Mouse (Mus musculus): ENCODE measurements at regions not wholly inside any gene's neighbourhood (a gene's known extent, or its start where the extent isn't known, plus 50 kb on each side); places are given as distances from the start of the nearest gene placed in this dataset.
A peak's percentile ranks its signal among the peaks of the same experiment; 100 is the strongest.

DNA sequence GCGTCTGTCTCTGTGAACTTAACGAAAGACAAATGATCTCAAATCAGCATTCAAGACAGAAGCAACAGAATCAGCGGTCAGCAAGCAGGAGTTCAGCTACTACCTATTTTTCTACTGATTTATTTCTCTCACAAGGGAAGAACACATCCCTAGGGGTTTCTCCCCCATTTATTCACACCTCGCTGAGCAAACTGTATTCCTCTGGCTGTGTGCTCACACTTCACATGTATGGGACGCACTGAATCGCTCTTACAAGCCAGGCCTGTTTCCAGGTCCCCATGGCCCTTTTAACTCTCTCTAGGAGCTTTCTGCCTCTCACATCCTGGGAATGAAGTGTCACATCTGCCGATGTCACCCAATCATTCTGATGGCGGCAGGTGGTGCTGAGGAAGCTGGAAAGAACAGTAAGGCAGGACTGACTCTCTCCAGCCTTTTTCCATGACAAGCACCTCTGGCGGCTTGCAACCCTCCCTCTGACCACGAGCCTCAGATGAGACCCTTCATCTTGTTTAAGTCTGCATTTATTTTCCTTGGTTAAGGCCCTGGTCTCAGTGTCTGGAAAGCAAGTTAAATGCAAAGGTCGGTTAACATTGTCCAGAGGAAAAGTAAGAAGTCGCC lies 350.3 kb downstream of the 1500009L16Rik start:
- Histone ChIP-seq H3K9ac (ENCODE audit: low read length) (no peak overlapping the region), H3K4me1 (ENCODE audit: control insufficient read depth, insufficient read depth, low read length) (no peaks in the 10 kb centered on the region), H3K4me3 (ENCODE audit: low read depth, low read length) (no peak overlapping the region), H3K27ac (ENCODE audit: low read depth, low read length) (no peak overlapping the region), H3K36me3 (ENCODE audit: control insufficient read depth, insufficient read depth, low read length) (no peaks in the 10 kb centered on the region), H3K27me3 (replicated peaks; ENCODE audit: control insufficient read depth, insufficient read depth, low read length) (no peaks in the 10 kb centered on the region), H3K4me2 (ENCODE audit: low read length) (no peak overlapping the region), H3K9me3 (replicated peaks; ENCODE audit: control insufficient read depth, low read length) (0 out of 2 replicates have a peak, but pooled peaks cover 2% of the 10 kb centered on the region)
- WGBS: 35% methylated on average over 12 of the region's 12 CpGs
- DNase-seq (ENCODE audit: low spot score) (peak; percentile 67), ATAC-seq (no peak)

DNA sequence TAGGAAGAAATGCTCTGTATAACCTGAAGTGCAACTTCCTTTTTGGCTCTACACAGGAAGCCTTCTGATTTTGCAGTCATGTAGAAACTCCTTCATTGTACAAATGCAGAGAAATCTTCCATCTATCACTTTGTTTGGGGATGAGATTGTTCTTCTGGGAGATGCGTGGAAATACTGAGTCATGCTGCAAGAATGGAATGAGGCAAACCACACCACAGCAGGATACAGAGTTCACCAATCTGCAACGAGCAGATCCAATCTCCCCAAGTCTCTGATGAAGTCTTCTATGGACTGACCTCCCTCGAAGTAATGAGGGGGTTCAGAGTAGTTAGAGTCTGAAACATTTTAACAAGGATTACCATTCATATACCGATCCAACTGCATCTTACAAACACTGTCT lies 352.9 kb downstream of the 1500009L16Rik start:
- Histone ChIP-seq H3K27me3 (replicated peaks; ENCODE audit: control insufficient read depth, insufficient read depth, low read length) (no peaks in the 10 kb centered on the region), H3K27ac (ENCODE audit: low read depth, low read length) (no peak overlapping the region), H3K4me1 (ENCODE audit: control insufficient read depth, insufficient read depth, low read length) (no peaks in the 10 kb centered on the region), H3K9me3 (replicated peaks; ENCODE audit: control insufficient read depth, low read length) (0 out of 2 replicates have a peak, but pooled peaks cover 2% of the 10 kb centered on the region), H3K9ac (ENCODE audit: low read length) (no peak overlapping the region), H3K4me3 (ENCODE audit: low read depth, low read length) (no peak overlapping the region), H3K36me3 (ENCODE audit: control insufficient read depth, insufficient read depth, low read length) (no peaks in the 10 kb centered on the region), H3K4me2 (ENCODE audit: low read length) (no peak overlapping the region)
- WGBS: 80% methylated on average over 4 of the region's 4 CpGs
- ATAC-seq: no peak
- no peak for DNase-seq (ENCODE audit: low spot score)

DNA sequence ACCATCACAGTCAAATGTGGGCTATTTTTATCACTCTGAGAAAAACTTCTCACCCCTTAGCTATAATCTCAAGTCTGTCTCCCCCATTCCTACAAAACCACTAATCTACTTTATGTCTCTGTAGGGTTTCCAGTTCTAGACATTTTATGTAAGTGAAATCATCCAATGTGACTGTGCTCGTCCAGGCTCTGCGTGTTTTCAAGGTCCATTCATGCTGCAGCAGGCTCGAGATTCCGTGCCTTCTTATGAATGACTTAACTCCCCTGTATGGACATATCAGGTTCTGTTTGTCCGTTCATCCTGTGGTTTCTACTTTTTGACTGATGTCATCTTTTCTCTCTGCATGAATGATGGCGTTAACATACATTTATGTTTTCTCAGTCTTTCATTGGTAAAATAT lies 357.6 kb downstream of the 1500009L16Rik start:
- WGBS: 86% methylated on average over 6 of the region's 6 CpGs
- ATAC-seq (no peak), DNase-seq (ENCODE audit: low spot score) (no peak)
- Histone ChIP-seq H3K27me3 (replicated peaks; ENCODE audit: control insufficient read depth, insufficient read depth, low read length) (no peaks in the 10 kb centered on the region), H3K4me2 (ENCODE audit: low read length) (no peak overlapping the region), H3K36me3 (ENCODE audit: control insufficient read depth, insufficient read depth, low read length) (no peaks in the 10 kb centered on the region), H3K4me1 (ENCODE audit: control insufficient read depth, insufficient read depth, low read length) (no peaks in the 10 kb centered on the region), H3K27ac (ENCODE audit: low read depth, low read length) (no peak overlapping the region), H3K9ac (ENCODE audit: low read length) (no peak overlapping the region), H3K9me3 (replicated peaks; ENCODE audit: control insufficient read depth, low read length) (0 out of 2 replicates have a peak, but pooled peaks cover 2% of the 10 kb centered on the region), H3K4me3 (ENCODE audit: low read depth, low read length) (no peak overlapping the region)

DNA sequence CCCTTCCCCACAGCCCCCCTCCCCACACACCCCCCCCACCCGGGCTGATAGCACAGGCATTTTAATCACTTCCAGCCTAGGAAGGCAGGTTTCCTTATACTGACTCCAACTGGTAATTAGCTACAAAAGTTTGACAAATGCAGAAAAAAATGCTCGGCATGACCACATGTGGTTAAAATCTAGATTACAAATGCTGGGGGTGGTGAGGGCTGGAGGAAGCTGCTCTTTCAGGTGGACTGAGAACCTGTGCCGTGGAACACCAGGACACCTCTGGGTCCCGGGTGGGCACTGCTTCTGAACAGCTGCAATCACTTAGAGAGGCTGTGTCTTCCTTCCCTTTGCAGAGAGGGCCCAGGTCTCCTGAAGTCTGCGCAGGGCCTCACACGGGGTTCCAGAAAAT lies 358.7 kb downstream of the Nuak1 start:
- H3K4me3 ChIP-seq (ENCODE audit: low read depth, low read length): no peak overlapping the region
- 63% methylated on average over 6 of the region's 6 CpGs for WGBS
- H3K27ac ChIP-seq (ENCODE audit: low read depth, low read length): no peak overlapping the region
- no peaks in the 10 kb centered on the region for H3K4me1 ChIP-seq (ENCODE audit: control insufficient read depth, insufficient read depth, low read length)
- H3K9ac ChIP-seq (ENCODE audit: low read length): no peak overlapping the region
- no peaks in the 10 kb centered on the region for H3K27me3 ChIP-seq (replicated peaks; ENCODE audit: control insufficient read depth, insufficient read depth, low read length)
- H3K4me2 ChIP-seq (ENCODE audit: low read length): no peak overlapping the region
- H3K9me3 ChIP-seq (replicated peaks; ENCODE audit: control insufficient read depth, low read length): 0 out of 2 replicates have a peak, but pooled peaks cover 2% of the 10 kb centered on the region
- ATAC-seq: no peak
- no peak for DNase-seq (ENCODE audit: low spot score)
- no peaks in the 10 kb centered on the region for H3K36me3 ChIP-seq (ENCODE audit: control insufficient read depth, insufficient read depth, low read length)

DNA sequence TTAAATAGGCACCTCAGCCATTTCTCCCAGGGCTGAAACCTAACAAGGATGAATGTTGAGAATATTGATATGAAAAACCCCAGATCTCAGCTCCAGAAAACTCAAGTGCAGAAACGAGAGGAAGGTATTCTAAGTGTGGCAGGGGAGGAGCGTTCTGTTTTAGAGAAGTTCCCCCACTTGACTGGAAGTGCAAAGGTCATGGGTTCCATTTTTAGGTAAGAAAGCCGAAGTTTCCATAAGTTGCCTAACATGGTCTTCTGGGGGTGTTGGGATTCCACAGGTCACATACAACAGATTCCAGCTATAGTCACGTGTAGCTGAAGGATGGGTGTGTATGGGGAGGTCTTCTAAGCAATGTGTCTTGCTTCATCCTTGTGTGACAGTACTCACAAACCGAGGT lies 352.9 kb downstream of the Nuak1 start:
- no peaks in the 10 kb centered on the region for H3K4me1 ChIP-seq (ENCODE audit: control insufficient read depth, insufficient read depth, low read length)
- no peaks in the 10 kb centered on the region for H3K9me3 ChIP-seq (replicated peaks; ENCODE audit: control insufficient read depth, low read length)
- no peak overlapping the region for H3K4me2 ChIP-seq (ENCODE audit: low read length)
- 84% methylated on average over 5 of the region's 5 CpGs for WGBS
- no peak overlapping the region for H3K9ac ChIP-seq (ENCODE audit: low read length)
- no peak for DNase-seq (ENCODE audit: low spot score)
- ATAC-seq: no peak
- H3K27ac ChIP-seq (ENCODE audit: low read depth, low read length): no peak overlapping the region
- H3K27me3 ChIP-seq (replicated peaks; ENCODE audit: control insufficient read depth, insufficient read depth, low read length): no peaks in the 10 kb centered on the region
- H3K4me3 ChIP-seq (ENCODE audit: low read depth, low read length): no peak overlapping the region
- H3K36me3 ChIP-seq (ENCODE audit: control insufficient read depth, insufficient read depth, low read length): no peaks in the 10 kb centered on the region

DNA sequence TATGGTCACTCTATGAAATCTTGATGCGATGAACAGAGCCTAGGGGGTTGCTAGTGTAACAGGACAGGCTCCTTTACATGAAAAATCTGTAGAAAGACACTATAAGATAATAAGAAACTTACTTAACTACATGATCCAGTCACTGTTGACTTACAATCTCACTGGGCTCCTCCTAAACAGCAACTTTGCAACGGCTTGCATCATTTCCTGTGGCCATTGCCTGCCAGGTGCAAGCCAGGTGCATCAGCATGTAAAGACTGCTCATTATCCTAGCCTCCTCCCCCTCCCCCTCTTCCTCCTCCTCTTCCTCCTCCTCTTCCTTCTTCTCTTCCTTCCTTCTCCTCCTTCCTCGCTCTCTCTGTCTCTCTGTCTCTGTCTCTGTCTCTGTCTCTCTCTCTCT lies 352.5 kb downstream of the Nuak1 start:
- no peaks in the 10 kb centered on the region for H3K36me3 ChIP-seq (ENCODE audit: control insufficient read depth, insufficient read depth, low read length)
- H3K9ac ChIP-seq (ENCODE audit: low read length): no peak overlapping the region
- WGBS: 89% methylated on average over 3 of the region's 3 CpGs
- H3K27me3 ChIP-seq (replicated peaks; ENCODE audit: control insufficient read depth, insufficient read depth, low read length): no peaks in the 10 kb centered on the region
- no peaks in the 10 kb centered on the region for H3K4me1 ChIP-seq (ENCODE audit: control insufficient read depth, insufficient read depth, low read length)
- H3K4me2 ChIP-seq (ENCODE audit: low read length): no peak overlapping the region
- no peak overlapping the region for H3K4me3 ChIP-seq (ENCODE audit: low read depth, low read length)
- no peaks in the 10 kb centered on the region for H3K9me3 ChIP-seq (replicated peaks; ENCODE audit: control insufficient read depth, low read length)
- H3K27ac ChIP-seq (ENCODE audit: low read depth, low read length): no peak overlapping the region
- DNase-seq (ENCODE audit: low spot score): no peak
- ATAC-seq: no peak

DNA sequence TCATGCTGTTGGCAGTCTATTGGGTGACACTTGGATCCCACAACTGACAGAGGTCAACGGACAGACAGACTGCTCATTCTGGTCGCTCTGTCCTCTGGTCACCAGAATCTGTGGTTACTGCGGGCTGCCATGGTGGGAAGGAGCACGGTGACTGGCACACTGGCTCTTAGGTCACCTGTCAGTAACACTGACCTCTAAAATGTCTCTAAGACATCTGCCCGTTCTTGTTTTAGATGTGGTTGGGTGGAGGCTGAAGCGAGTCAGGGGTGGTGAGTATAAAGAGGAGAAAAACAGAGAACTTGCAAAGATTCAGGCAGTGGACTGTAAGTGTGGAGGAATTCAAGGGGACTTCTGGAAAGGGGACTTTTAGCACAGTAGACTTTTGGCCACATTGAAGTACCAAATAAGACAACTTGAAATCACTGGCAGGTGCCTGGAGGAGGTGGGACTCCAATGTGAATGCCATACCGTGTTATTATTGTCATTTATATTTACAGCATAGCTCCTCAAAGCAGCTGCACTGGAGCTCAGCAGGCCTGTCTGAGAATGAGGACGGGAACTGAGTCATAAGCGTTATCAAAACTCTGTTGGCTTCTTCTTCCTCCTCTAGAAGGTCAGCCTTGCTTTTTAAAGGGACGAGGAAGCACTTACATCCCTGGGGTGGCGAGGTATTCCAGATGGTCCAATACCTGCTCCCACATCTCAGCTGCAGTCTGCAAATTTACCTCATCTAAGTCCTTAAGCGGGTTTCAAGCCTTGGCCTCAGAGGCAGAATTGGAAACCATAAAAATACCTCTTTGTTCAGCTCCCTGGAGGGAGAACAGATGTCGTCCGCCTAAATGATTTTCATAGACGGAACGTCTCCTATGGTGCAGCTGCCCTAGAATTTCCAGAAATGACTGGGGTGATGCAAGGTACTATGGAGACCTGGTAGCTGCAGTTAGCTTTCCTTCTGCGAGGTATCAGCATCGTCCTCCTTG lies 351.3 kb downstream of the Nuak1 start:
- Histone ChIP-seq H3K27me3 (replicated peaks; ENCODE audit: control insufficient read depth, insufficient read depth, low read length) (no peaks in the 10 kb centered on the region), H3K4me2 (ENCODE audit: low read length) (no peak overlapping the region), H3K9me3 (replicated peaks; ENCODE audit: control insufficient read depth, low read length) (no peaks in the 10 kb centered on the region), H3K27ac (ENCODE audit: low read depth, low read length) (no peak overlapping the region), H3K4me1 (ENCODE audit: control insufficient read depth, insufficient read depth, low read length) (no peaks in the 10 kb centered on the region), H3K4me3 (ENCODE audit: low read depth, low read length) (no peak overlapping the region), H3K36me3 (ENCODE audit: control insufficient read depth, insufficient read depth, low read length) (no peaks in the 10 kb centered on the region), H3K9ac (ENCODE audit: low read length) (no peak overlapping the region)
- ATAC-seq (no peak), DNase-seq (ENCODE audit: low spot score) (no peak)
- 91% methylated on average over 18 of the region's 18 CpGs for WGBS

DNA sequence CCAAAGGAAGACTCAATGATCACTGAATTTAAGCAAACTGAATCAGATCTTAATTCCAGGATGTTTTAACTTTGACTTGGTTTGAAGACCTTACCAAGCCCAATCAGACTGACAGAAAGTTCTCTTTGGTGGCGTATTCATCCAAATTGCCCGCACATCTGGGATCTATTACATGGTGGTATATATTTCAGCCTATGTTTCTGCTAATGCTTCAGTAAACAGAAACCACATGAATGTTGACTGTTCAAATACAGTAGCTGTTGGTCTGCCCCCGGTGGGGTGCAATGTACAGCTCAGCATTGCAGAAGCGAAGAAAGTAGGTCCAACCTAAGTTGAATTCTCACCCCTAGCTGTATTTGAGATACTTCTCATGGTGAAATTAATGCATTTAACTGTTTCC lies 346.5 kb downstream of the Nuak1 start:
- Histone ChIP-seq H3K36me3 (ENCODE audit: control insufficient read depth, insufficient read depth, low read length) (no peaks in the 10 kb centered on the region), H3K4me3 (ENCODE audit: low read depth, low read length) (no peak overlapping the region), H3K27ac (ENCODE audit: low read depth, low read length) (no peak overlapping the region), H3K27me3 (replicated peaks; ENCODE audit: control insufficient read depth, insufficient read depth, low read length) (no peaks in the 10 kb centered on the region), H3K9ac (ENCODE audit: low read length) (no peak overlapping the region), H3K9me3 (replicated peaks; ENCODE audit: control insufficient read depth, low read length) (no peaks in the 10 kb centered on the region), H3K4me2 (ENCODE audit: low read length) (no peak overlapping the region), H3K4me1 (ENCODE audit: control insufficient read depth, insufficient read depth, low read length) (no peaks in the 10 kb centered on the region)
- ATAC-seq (no peak), DNase-seq (ENCODE audit: low spot score) (no peak)
- 91% methylated on average over 4 of the region's 4 CpGs for WGBS

DNA sequence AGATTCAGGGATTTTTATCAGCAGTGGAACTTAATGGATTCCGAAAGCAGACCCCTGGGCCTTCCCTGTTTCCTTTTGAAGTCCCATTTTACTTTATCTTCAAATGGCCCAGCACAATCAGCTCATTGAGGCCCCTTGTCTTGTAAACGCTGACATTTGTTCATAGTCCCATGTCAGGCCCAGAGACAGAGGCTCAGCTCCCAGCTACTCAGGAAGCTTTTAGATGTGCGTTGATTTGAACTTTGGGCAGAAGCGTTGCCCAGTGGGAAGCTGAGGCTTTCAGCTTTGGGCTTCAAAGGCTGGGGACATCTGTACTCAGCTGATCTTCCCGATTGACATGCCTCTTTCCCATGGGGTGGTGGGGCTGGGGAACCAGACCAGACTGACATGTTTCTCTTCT lies 343.2 kb downstream of the Nuak1 start:
- ATAC-seq (no peak), DNase-seq (ENCODE audit: low spot score) (peak; percentile 18)
- H3K4me2 ChIP-seq (ENCODE audit: low read length): no peak overlapping the region
- H3K27ac ChIP-seq (ENCODE audit: low read depth, low read length): no peak overlapping the region
- WGBS: 34% methylated on average over 5 of the region's 5 CpGs
- H3K9ac ChIP-seq (ENCODE audit: low read length): no peak overlapping the region
- H3K27me3 ChIP-seq (replicated peaks; ENCODE audit: control insufficient read depth, insufficient read depth, low read length): no peaks in the 10 kb centered on the region
- no peak overlapping the region for H3K4me3 ChIP-seq (ENCODE audit: low read depth, low read length)
- no peaks in the 10 kb centered on the region for H3K36me3 ChIP-seq (ENCODE audit: control insufficient read depth, insufficient read depth, low read length)
- H3K9me3 ChIP-seq (replicated peaks; ENCODE audit: control insufficient read depth, low read length): no peaks in the 10 kb centered on the region
- no peaks in the 10 kb centered on the region for H3K4me1 ChIP-seq (ENCODE audit: control insufficient read depth, insufficient read depth, low read length)

Data from forebrain, embryonic 14.5 days (tissue).